Comparison of ENCODE assay signal across 8 mouse cellular contexts in the genomic region with DNA sequence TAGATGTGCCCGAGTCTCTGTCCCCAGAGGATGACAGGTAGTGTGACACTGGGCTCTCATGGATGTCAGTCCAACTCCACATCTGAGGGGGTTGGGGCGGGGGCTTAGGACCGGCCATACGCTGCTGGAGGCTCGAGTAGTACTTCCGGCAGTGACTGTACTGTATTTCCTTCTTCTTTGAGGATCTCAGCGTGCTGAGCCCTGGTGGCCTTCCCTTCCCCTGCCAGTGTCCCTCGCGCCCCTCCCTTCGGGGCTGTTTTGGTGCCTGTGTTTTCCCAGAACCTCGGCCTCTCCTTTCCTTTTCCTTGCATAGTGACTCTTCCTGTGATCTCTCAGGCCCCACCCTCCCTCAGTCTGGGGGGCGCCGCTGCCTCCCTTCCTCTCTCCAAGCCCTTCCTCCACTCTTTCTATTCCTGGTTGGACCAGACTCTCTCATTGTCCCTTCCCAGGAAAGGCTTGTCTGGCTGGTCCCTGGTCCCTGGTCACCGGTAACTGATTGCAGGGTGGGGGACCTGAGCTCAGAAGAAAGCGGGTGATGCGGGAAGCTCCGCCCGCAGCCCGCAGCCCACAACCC.
DNase-seq lines count a peak whose midpoint lies in the region; ATAC-seq and TF ChIP-seq lines count a peak whose summit lies in the region.

No protein-coding gene starts in this region.

- no peak for ATAC-seq in intestine, postnatal 0 days
- ATAC-seq in liver, postnatal 0 days: peak; percentile 59
- 0 out of 2 replicates have a peak, but pooled peaks have one; percentile 21 for ATAC-seq in neural tube, embryonic 13.5 days (ENCODE audit: low read depth)

- H3K36me3 ChIP-seq in intestine, postnatal 0 days (ENCODE audit: control insufficient read depth, insufficient read depth): no peaks in the 10 kb centered on the region
- no peaks in the 10 kb centered on the region for H3K36me3 ChIP-seq in liver, postnatal 0 days (replicated peaks; ENCODE audit: insufficient read depth, low read length)
- H3K36me3 ChIP-seq in neural tube, embryonic 13.5 days: no peaks in the 10 kb centered on the region

- H3K27ac ChIP-seq in intestine, postnatal 0 days (ENCODE audit: low read depth, low read length): peak overlapping the region; percentile 66
- peak overlapping the region; percentile 78 for H3K27ac ChIP-seq in liver, postnatal 0 days (ENCODE audit: low read depth)
- peak overlapping the region; percentile 86 for H3K27ac ChIP-seq in neural tube, embryonic 13.5 days (replicated peaks)

- peak overlapping the region; percentile 42 for H3K4me2 ChIP-seq in intestine, postnatal 0 days (replicated peaks; ENCODE audit: low read depth)
- H3K4me2 ChIP-seq in liver, postnatal 0 days (ENCODE audit: low read depth, low read length): peak overlapping the region; percentile 68
- peak overlapping the region; percentile 44 for H3K4me2 ChIP-seq in neural tube, embryonic 13.5 days

- no peaks in the 10 kb centered on the region for H3K4me1 ChIP-seq in intestine, postnatal 0 days (replicated peaks; ENCODE audit: control insufficient read depth, insufficient read depth, low read length)
- H3K4me1 ChIP-seq in liver, postnatal 0 days (ENCODE audit: insufficient read depth): peaks cover 8% of the 10 kb centered on the region
- peaks cover 50% of the 10 kb centered on the region for H3K4me1 ChIP-seq in neural tube, embryonic 13.5 days (replicated peaks)

- H3K4me3 ChIP-seq in intestine, postnatal 0 days (ENCODE audit: low read depth, low read length): no peak overlapping the region
- H3K4me3 ChIP-seq in liver, postnatal 0 days (ENCODE audit: low read depth, low read length): peak overlapping the region; percentile 25
- 0 out of 2 replicates have a peak overlapping the region, but pooled peaks have one; percentile 13 for H3K4me3 ChIP-seq in neural tube, embryonic 13.5 days

- TF ChIP-seq CTCF in intestine, postnatal 0 days (IDR thresholded peaks at IDR 0.05; ENCODE audit: low read depth): no peak
- TF ChIP-seq CTCF in liver, postnatal 0 days (IDR thresholded peaks at IDR 0.05; ENCODE audit: low read depth): no peak

- H3K27me3 ChIP-seq in intestine, postnatal 0 days (replicated peaks; ENCODE audit: control insufficient read depth, insufficient read depth, low read length): no peaks in the 10 kb centered on the region
- H3K27me3 ChIP-seq in liver, postnatal 0 days (ENCODE audit: insufficient read depth, low read length): no peaks in the 10 kb centered on the region
- H3K27me3 ChIP-seq in neural tube, embryonic 13.5 days: no peaks in the 10 kb centered on the region

- no peaks in the 10 kb centered on the region for H3K9me3 ChIP-seq in intestine, postnatal 0 days (ENCODE audit: control insufficient read depth)
- H3K9me3 ChIP-seq in liver, postnatal 0 days (ENCODE audit: low read length): no peaks in the 10 kb centered on the region
- no peaks in the 10 kb centered on the region for H3K9me3 ChIP-seq in neural tube, embryonic 13.5 days

- WGBS in intestine, postnatal 0 days: 37% methylated on average over 19 of the region's 19 CpGs
- WGBS in liver, postnatal 0 days (ENCODE audit: insufficient replicate concordance): 12% methylated on average over 17 of the region's 19 CpGs
- 28% methylated on average over 19 of the region's 19 CpGs for WGBS in neural tube, embryonic 13.5 days

- peak; percentile 38 for DNase-seq in retina, postnatal 1 day
- DNase-seq in retina, embryonic 14.5 days (ENCODE audit: low spot score): no peak
- peak; percentile 81 for DNase-seq in heart, adult 8-10 months (ENCODE audit: low spot score)
- DNase-seq in liver, postnatal 0 days: peak; percentile 40
- no peak for DNase-seq in frontal cortex, postnatal 36 days (ENCODE audit: low spot score in 2 of 2)
- no peak for DNase-seq in right cerebral cortex, postnatal 14 days

- H3K9ac ChIP-seq in intestine, postnatal 0 days (ENCODE audit: low read depth, low read length): 0 out of 2 replicates have a peak overlapping the region, but pooled peaks have one; percentile 1
- peak overlapping the region; percentile 38; the same call in 1 of the 2 replicates for H3K9ac ChIP-seq in liver, postnatal 0 days (replicated peaks)
- H3K9ac ChIP-seq in neural tube, embryonic 13.5 days: peak overlapping the region; percentile 23; the same call in 1 of the 2 replicates

- TF ChIP-seq EP300 in liver, postnatal 0 days (IDR thresholded peaks at IDR 0.05; ENCODE audit: low read depth): peak; percentile 57; the same call in 1 of the 2 replicates

Comparison
In these comparisons a context has a peak if more than half of its experiments do, and no peak if none do; other contexts are left out.
1. DNase-seq: peak in retina, postnatal 1 day (single experiment), heart, adult 8-10 months (single experiment) and liver, postnatal 0 days (single experiment); none in retina, embryonic 14.5 days (single experiment), frontal cortex, postnatal 36 days (0 of 2) and right cerebral cortex, postnatal 14 days (single experiment).
2. Peak in every context shown above with its lines, with median percentiles within 50 percentile points of each other: H3K27ac ChIP-seq, H3K4me2 ChIP-seq and H3K9ac ChIP-seq.